Mouse (Mus musculus) midbrain, embryonic 12.5 days (tissue): ENCODE data around the gene Cd19. TPM values are rescaled to one million over a fixed set of nuclear protein-coding genes. Genes with fewer than 3 reads are reported as not detected.

Source experiments
- ATAC-seq: fragments of 200-750 bp; cut with Nextera tagmentation; 2 replicates; pipeline ENCODE4 v1.8.0; 2017; ENCODE audit warnings: low read depth, moderate TSS enrichment, moderate library complexity; ENCODE audit not compliant: low FRiP score
- H3K27ac ChIP-seq: fragments of 300-500 bp; sonication (generic); replicated peaks from 2 replicates; pipeline ENCODE4 v1.5.1; 2016; ENCODE audit warnings: mild to moderate bottlenecking
- H3K27me3 ChIP-seq: fragments of 300-500 bp; sonication (generic); 2 replicates; pipeline ENCODE4 v1.6.1; 2016; ENCODE audit warnings: mild to moderate bottlenecking
- H3K36me3 ChIP-seq: fragments of 300-500 bp; sonication (generic); 2 replicates; pipeline ENCODE4 v1.6.1; 2016
- H3K4me1 ChIP-seq: fragments of 300-500 bp; sonication (generic); 2 replicates; pipeline ENCODE4 v1.6.1; 2016
- H3K4me2 ChIP-seq: fragments of 300-500 bp; sonication (generic); replicated peaks from 2 replicates; pipeline ENCODE4 v1.6.1; 2016; ENCODE audit warnings: mild to moderate bottlenecking, moderate library complexity
- H3K4me3 ChIP-seq: fragments of 300-500 bp; sonication (generic); 2 replicates; pipeline ENCODE4 v1.5.1; 2016; ENCODE audit warnings: mild to moderate bottlenecking
- H3K9ac ChIP-seq: fragments of 300-500 bp; sonication (generic); replicated peaks from 2 replicates; pipeline ENCODE4 v1.6.1; 2016; ENCODE audit warnings: mild to moderate bottlenecking, moderate library complexity
- H3K9me3 ChIP-seq: fragments of 300-500 bp; sonication (generic); 2 replicates; pipeline ENCODE4 v1.6.1; 2016; ENCODE audit warnings: mild to moderate bottlenecking
- WGBS: fragments of 180-500 bp; shearing (Covaris S2); methylation state at CpG from one replicate; pipeline ENCODE4 v1.1.7; 2016; 5-methylcytosine and 5-hydroxymethylcytosine counted together
- polyA plus RNA-seq: library from polyadenylated mRNA; unstranded; fragments of >200 nt; fragmentation: Nextera tagmentation; extraction: Ambion mirVana; gene quantifications from 2 replicates; pipeline ENCODE4 v1.2.1, GENCODE M21; 2016

The Cd19 gene
- not detected in 2 replicates for polyA plus RNA-seq

DNA sequence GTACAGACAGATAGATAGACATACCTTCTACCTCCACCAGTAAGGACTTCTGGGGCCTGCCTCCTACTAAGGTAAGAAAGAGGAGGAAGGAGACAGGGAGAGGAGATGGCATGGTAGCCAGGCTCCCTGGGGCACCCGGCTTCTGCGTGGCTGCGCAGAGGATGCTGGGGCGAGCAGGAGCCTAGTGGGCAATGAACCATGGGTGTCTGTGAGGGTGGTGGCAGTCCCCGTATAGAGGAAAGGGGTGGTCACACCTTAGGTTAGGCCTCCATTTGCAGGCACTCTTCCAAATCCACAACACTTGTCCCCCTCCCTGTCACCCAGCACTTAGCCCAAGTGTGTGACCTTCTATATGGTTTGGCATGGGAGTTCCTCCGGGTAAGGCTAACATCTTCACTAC lies at the start of gene Cd19:
Gene Cd19, minus strand, starts transcription at position 165 of the 400 bp plus-strand sequence.
- no peak within 1 kb of the TSS for H3K27ac ChIP-seq
- no peak within 1 kb of the TSS for H3K4me2 ChIP-seq
- no peak within 1 kb of the TSS for H3K4me3 ChIP-seq
- H3K36me3 ChIP-seq, result no peaks in the 10 kb centered on the region
- H3K4me1 ChIP-seq, result peaks cover 11% of the 10 kb centered on the region
- peaks cover 10% of the 10 kb centered on the region for H3K27me3 ChIP-seq
- WGBS, result 92% methylated on average over 6 of the region's 6 CpGs
- H3K9ac ChIP-seq, result no peak within 1 kb of the TSS
- ATAC-seq, result no peak
- H3K9me3 ChIP-seq, result no peaks in the 10 kb centered on the region

DNA sequence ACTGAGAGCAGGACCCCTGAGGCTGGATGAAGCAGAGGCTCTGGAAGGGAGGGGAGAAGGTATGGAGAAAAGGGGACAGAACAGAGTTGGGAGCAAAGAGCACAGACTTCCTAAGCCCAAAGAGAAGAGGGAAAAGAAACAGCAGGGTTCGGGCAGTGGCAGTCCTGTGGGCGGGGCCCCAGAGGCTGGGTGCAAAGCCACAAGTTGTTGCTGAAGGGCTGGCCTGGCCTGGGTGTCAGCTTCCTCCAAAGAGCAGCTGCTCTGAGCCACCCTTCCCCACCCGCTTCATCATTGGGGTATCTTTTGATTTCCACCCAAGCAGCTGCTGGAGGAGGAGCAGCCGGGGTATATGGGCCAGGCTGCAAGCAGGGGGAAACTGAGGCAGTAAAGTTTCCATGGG lies 49.4 kb upstream of the Cd19 start:
- H3K9me3 ChIP-seq, result no peaks in the 10 kb centered on the region
- 0 out of 2 replicates have a peak, but pooled peaks cover 3% of the 10 kb centered on the region for H3K27me3 ChIP-seq
- no peak overlapping the region for H3K4me2 ChIP-seq
- H3K36me3 ChIP-seq, result peaks cover 31% of the 10 kb centered on the region
- no peak for ATAC-seq
- WGBS, result 63% methylated on average over 4 of the region's 4 CpGs
- no peaks in the 10 kb centered on the region for H3K4me1 ChIP-seq
- H3K9ac ChIP-seq, result no peak overlapping the region
- no peak overlapping the region for H3K4me3 ChIP-seq
- H3K27ac ChIP-seq, result no peak overlapping the region

DNA sequence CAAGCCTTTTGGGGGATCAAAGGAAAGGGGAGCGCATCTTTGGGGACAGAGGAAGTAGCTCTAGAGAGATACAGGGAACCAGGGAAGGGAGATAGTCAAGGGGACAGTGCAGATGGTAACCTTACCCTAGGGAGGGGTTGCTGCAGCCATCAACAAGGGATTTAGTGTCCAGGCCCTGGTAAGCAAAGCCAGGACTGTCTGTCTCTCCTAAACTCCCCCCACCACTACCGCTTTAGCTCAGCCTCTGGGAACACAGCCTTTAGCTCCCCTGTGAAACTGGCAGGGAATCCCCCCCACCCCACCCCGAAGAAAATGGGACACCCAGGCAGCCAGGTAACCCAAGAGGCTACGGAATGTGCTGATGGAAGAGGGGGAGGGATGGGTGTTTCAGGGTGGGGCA lies 48.9 kb upstream of the Cd19 start:
- H3K4me2 ChIP-seq, result no peak overlapping the region
- WGBS, result 64% methylated on average over 4 of the region's 4 CpGs
- ATAC-seq, result no peak
- H3K36me3 ChIP-seq, result peaks cover 26% of the 10 kb centered on the region
- 0 out of 2 replicates have a peak, but pooled peaks cover 3% of the 10 kb centered on the region for H3K27me3 ChIP-seq
- no peak overlapping the region for H3K27ac ChIP-seq
- H3K4me3 ChIP-seq, result no peak overlapping the region
- no peak overlapping the region for H3K9ac ChIP-seq
- no peaks in the 10 kb centered on the region for H3K4me1 ChIP-seq
- no peaks in the 10 kb centered on the region for H3K9me3 ChIP-seq

DNA sequence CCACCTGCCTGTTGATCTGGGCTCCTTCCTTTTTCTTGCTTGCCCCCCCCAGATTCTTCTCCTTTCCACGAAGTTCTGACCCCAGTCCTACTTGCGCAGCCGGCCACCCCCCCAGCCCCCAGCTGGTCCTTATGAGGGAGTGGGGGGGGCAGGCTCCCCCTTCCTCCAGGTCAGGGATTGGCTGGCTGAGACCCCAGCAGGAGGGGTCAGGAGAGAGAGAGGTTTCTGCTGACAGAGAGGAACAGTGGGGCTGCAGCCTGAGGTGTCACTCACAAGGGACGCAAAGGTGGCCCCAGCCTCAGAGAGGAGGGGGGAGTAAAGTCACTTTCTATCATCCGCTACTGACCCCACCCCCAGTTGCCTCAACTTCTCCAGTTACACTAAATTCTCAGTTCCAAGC lies 48.3 kb upstream of the Cd19 start, which contains the start of gene Atp2a1:
Gene Atp2a1, minus strand, starts transcription at position 105 of the 400 bp plus-strand sequence.
- no peaks in the 10 kb centered on the region for H3K9me3 ChIP-seq
- H3K4me2 ChIP-seq, result no peak within 1 kb of the TSS
- ATAC-seq, result no peak
- 0 out of 2 replicates have a peak, but pooled peaks cover 3% of the 10 kb centered on the region for H3K27me3 ChIP-seq
- no peak within 1 kb of the TSS for H3K27ac ChIP-seq
- 40% methylated on average over 5 of the region's 5 CpGs for WGBS
- no peak within 1 kb of the TSS for H3K4me3 ChIP-seq
- H3K9ac ChIP-seq, result no peak within 1 kb of the TSS
- no peaks in the 10 kb centered on the region for H3K4me1 ChIP-seq
- peaks cover 20% of the 10 kb centered on the region for H3K36me3 ChIP-seq

DNA sequence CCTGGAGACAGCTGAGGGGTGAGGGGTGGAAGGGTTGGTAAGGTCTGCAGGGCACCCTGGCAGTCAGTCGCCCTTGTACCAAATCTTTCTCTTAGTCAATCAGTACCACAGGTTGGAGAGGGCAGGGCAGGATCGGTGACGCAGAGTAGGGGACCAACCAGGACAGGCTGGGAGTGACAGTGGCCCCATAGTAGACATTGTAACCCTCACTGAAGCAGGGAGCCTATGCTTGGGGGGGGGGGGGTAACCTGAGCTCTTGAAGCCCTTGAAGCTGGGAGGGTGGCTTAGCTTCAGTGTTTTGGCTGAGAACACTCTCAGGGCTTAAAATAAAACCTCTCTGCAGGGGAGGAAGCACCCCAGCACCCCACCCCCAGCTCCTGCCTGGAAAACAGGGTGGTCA lies 46.9 kb upstream of the Cd19 start:
- H3K27ac ChIP-seq, result no peak overlapping the region
- ATAC-seq, result no peak
- H3K27me3 ChIP-seq, result 0 out of 2 replicates have a peak, but pooled peaks cover 3% of the 10 kb centered on the region

DNA sequence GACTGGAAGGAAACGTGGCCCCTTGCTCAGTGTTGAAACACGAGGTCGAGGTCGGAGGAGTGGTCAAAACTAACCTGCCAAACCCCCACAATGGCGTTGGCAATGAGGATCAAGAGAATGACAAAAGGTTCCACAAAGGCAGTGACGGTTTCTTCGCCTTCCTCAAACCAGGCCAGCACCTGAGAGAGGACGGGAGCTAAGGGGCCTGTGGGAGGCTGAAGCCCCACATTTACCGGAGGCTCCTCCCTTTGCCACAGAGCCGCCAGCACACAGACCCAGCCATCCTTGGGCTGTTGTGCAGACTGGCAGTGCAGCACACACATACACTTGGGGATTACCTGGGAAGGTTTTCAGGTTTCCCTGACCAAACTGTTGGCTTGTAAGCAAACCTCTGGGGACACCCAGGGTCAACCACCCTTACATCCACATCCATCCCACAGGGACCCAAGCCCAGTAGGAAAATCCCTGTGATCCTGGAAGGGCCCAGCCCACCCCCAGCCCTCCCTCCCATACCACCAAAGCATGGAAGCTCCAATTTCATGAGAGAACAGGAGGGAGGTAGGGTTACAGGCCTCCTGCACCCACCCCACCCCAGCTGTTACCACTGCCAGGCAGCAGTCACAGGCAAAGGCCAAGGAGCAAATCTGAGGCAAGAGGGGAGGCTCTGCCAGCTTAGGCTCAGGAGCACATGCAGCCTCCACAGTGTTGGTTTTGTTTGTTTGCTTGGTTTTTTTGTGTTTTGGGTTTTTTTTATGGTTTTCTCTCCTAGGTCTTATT lies 46.1 kb upstream of the Cd19 start:
- Histone ChIP-seq H3K4me2 (no peak overlapping the region), H3K9me3 (no peaks in the 10 kb centered on the region), H3K27ac (no peak overlapping the region), H3K27me3 (0 out of 2 replicates have a peak, but pooled peaks cover 3% of the 10 kb centered on the region), H3K9ac (no peak overlapping the region), H3K4me1 (no peaks in the 10 kb centered on the region), H3K4me3 (no peak overlapping the region), H3K36me3 (no peaks in the 10 kb centered on the region; the same call in 1 of the 2 replicates)
- WGBS, result 64% methylated on average over 10 of the region's 10 CpGs
- no peak for ATAC-seq

More for the DNA sequence above, 46.9 kb upstream of the Cd19 start:
- H3K4me2 ChIP-seq, result no peak overlapping the region
- H3K9ac ChIP-seq, result no peak overlapping the region
- no peaks in the 10 kb centered on the region for H3K9me3 ChIP-seq
- peaks cover 7% of the 10 kb centered on the region; the same call in 1 of the 2 replicates for H3K36me3 ChIP-seq
- no peak overlapping the region for H3K4me3 ChIP-seq
- no peaks in the 10 kb centered on the region for H3K4me1 ChIP-seq
- WGBS, result 74% methylated on average over 3 of the region's 3 CpGs

DNA sequence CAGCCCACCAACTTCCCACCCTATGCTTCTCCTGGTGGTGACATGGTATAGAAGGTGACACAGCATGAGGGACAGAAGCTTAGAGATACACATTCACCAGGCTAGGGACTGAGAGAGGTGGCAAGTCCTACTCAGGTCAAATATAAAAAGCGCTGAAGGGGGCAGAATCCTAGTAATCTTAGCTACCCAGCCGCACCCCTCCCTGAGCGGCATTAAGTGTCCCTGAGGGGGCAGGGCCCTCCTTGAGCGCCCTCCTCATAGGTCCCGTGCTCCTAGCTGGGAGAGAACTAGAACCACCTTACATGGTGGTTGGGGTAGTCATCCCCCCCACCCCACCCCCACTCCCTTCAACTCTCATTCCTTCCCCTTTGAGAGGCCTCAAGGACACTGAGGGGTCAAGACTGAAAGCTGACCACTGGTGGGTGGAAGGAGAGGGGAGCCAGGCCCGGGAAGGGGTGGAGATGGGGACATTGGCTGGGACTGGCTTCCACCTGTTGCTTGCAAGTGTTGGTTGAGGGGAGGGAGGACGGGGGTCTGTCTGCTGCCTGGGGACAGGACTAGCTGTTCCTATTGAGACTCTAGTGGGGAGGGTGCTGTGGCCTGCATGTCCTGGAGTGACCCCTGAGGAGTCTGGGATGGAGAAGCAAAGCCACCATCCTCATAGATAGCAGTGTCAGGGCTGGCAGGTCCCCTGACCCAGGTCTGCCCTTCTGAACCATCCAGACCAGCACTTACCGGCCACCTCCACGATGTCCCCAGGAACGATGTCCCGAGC lies 44.3 kb upstream of the Cd19 start:
- H3K4me1 ChIP-seq, result no peaks in the 10 kb centered on the region
- no peaks in the 10 kb centered on the region for H3K9me3 ChIP-seq
- H3K36me3 ChIP-seq, result no peaks in the 10 kb centered on the region
- H3K9ac ChIP-seq, result no peak overlapping the region
- no peak for ATAC-seq
- 0 out of 2 replicates have a peak, but pooled peaks cover 3% of the 10 kb centered on the region for H3K27me3 ChIP-seq
- no peak overlapping the region for H3K27ac ChIP-seq
- 85% methylated on average over 11 of the region's 11 CpGs for WGBS
- no peak overlapping the region for H3K4me3 ChIP-seq
- H3K4me2 ChIP-seq, result no peak overlapping the region

DNA sequence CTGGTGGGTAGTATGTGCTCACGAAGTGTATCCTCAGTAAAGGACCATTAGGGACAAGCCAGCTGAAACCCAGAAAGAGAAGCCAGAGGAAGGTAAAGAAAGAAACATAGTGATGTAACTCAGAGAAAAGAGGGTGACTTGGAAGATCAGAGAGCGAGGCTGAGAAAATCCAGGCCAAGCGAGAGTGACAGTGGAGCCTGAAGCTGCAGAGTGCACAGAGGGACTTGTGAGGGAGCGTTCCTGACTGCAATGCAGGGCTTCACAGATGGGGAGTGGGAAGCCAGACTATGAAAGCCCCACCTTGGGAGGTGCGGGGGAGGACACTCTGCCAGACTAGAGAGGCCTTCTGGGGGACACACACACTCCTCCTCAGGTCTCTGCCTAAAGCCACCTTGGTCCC lies 43.5 kb upstream of the Cd19 start:
- Histone ChIP-seq H3K4me1 (no peaks in the 10 kb centered on the region), H3K27ac (no peak overlapping the region), H3K27me3 (0 out of 2 replicates have a peak, but pooled peaks cover 3% of the 10 kb centered on the region), H3K9me3 (no peaks in the 10 kb centered on the region), H3K36me3 (no peaks in the 10 kb centered on the region), H3K4me2 (no peak overlapping the region), H3K9ac (no peak overlapping the region), H3K4me3 (no peak overlapping the region)
- WGBS, result 78% methylated on average over 5 of the region's 5 CpGs
- no peak for ATAC-seq

DNA sequence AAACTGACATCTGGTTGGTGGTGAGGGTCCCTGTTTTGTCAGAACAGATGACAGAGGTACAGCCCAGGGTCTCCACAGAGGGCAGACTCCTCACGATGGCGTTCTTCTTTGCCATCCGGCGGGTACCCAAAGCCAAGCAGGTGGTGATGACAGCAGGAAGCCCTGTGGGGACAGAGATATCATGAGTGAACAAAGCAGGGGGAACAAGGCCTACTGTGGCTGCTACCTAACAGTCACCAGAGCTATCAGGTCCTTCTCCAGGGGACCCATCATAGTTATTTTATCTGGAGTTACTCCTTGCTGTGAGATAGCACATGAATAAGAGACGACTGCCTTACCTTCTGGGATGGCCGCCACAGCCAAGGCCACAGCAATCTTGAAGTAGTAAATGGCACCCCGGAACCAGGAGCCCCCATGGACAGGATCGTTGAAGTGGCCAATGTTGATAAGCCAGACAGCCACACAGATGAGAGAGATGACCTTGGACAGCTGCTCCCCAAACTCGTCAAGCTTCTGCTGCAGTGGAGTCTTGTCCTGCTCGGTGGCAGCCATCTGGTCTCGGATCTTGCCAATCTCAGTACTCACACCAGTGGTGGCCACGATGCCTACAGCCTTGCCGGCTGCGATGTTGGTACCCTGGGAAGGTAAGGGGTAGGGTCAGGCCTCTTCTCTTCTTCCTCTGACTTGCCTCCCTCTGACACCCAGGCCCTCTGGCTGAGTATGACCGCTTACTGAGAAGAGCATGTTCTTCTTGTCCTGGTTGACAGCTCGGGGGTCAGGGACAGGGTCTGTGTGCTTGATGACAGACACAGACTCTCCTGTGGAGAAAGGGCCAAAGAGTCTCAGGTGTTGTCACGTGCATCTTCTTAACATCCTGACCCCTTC lies 41.9 kb upstream of the Cd19 start:
- no peak for ATAC-seq
- H3K9me3 ChIP-seq, result no peaks in the 10 kb centered on the region

DNA sequence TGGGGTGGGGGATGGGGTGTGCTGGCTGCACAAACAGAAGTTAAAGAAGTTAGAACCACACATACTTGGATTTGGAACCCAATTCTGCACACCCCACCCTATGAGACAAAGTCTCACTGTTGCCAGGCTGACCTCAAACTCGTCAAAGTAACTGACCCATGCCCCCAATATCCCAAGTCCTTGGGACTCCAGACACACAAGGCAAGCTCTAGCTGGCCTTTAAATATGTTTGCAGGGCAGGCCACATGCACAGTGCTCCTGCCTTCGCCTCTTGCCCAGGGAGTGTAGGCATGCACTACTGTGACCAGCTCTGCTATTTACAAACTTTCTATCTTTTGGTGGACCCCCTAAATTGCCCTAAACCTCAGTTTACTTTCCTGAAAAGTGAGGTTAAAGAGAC lies 40.6 kb upstream of the Cd19 start:
- WGBS, result 80% methylated on average over 2 of the region's 2 CpGs
- no peak for ATAC-seq
- H3K9me3 ChIP-seq, result no peaks in the 10 kb centered on the region
- H3K27me3 ChIP-seq, result no peaks in the 10 kb centered on the region
- no peak overlapping the region for H3K27ac ChIP-seq
- no peak overlapping the region for H3K4me2 ChIP-seq
- H3K4me3 ChIP-seq, result no peak overlapping the region
- no peaks in the 10 kb centered on the region for H3K36me3 ChIP-seq
- H3K9ac ChIP-seq, result no peak overlapping the region
- H3K4me1 ChIP-seq, result no peaks in the 10 kb centered on the region

More for the DNA sequence above, 41.9 kb upstream of the Cd19 start:
- WGBS, result 91% methylated on average over 17 of the region's 17 CpGs
- H3K4me2 ChIP-seq, result no peak overlapping the region
- no peak overlapping the region for H3K4me3 ChIP-seq
- H3K27ac ChIP-seq, result no peak overlapping the region
- no peak overlapping the region for H3K9ac ChIP-seq
- H3K4me1 ChIP-seq, result no peaks in the 10 kb centered on the region
- 0 out of 2 replicates have a peak, but pooled peaks cover 3% of the 10 kb centered on the region for H3K27me3 ChIP-seq
- H3K36me3 ChIP-seq, result no peaks in the 10 kb centered on the region

DNA sequence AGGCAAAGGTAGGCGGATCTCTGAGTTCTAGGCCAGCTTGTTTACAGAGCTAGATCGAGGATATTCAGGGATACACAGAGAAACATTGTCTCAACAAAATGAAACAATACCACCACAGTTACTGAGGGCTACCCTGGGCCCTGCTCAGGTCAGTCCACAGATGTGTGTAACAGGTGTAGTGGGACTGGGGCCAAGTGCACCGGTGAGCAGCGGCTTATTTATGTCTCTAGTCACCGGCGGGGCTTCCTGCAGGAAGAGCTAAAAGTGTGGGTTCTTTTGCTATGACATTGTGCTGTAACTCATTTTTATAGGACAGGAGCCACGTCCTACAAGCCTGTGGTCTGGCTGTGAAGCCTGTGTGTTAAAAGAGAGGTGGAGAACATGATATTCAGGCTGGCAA lies 39.2 kb upstream of the Cd19 start:
- Histone ChIP-seq H3K9me3 (no peaks in the 10 kb centered on the region), H3K4me3 (no peak overlapping the region), H3K27ac (no peak overlapping the region), H3K36me3 (no peaks in the 10 kb centered on the region), H3K4me1 (no peaks in the 10 kb centered on the region), H3K9ac (no peak overlapping the region), H3K4me2 (no peak overlapping the region), H3K27me3 (no peaks in the 10 kb centered on the region)
- 91% methylated on average over 7 of the region's 7 CpGs for WGBS
- no peak for ATAC-seq
